Mouse (Mus musculus): Measurements from ENCODE around the gene Lrrc45. TPM values are rescaled to one million over a fixed set of nuclear protein-coding genes. Genes with fewer than 3 reads are reported as not detected.
A peak's percentile ranks its signal among the peaks of the same experiment; 100 is the strongest.

Gene Lrrc45
- polyA plus RNA-seq, 1 experiment from 2014 or later = 94.8 TPM

DNA sequence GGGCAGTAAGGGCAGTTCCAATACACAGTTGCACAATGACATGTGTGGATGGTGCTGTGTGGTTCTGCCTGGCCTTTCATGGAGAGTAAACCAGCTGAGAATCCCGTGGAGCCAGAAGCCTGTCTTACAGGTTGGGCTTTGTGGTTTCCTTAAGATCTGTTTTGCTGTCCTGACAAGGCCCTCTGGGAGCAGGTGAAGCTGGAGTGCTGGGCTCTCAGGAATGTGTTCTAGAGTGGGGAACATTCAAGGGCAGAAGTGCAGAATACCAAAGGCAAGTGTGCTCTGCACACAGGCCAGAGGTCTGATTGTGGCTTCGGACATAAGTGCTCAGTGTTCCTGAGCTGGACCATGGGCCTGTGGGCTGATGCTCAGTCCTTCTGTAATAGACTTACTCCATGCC lies 29.1 kb upstream of the Lrrc45 start:
- H3K4me1 ChIP-seq = no peaks in the 10 kb centered on the region
- no peaks in the 10 kb centered on the region for H3K9me3 ChIP-seq
- peaks cover 58% of the 10 kb centered on the region for H3K36me3 ChIP-seq
- H3K4me2 ChIP-seq (replicated peaks) = no peak overlapping the region
- H3K27me3 ChIP-seq = no peaks in the 10 kb centered on the region
- H3K9ac ChIP-seq (replicated peaks) = no peak overlapping the region
- H3K27ac ChIP-seq (replicated peaks) = no peak overlapping the region
- ATAC-seq (replicated peaks) = no peak
- WGBS = 93% methylated on average over 2 of the region's 2 CpGs
- H3K4me3 ChIP-seq = no peak overlapping the region

DNA sequence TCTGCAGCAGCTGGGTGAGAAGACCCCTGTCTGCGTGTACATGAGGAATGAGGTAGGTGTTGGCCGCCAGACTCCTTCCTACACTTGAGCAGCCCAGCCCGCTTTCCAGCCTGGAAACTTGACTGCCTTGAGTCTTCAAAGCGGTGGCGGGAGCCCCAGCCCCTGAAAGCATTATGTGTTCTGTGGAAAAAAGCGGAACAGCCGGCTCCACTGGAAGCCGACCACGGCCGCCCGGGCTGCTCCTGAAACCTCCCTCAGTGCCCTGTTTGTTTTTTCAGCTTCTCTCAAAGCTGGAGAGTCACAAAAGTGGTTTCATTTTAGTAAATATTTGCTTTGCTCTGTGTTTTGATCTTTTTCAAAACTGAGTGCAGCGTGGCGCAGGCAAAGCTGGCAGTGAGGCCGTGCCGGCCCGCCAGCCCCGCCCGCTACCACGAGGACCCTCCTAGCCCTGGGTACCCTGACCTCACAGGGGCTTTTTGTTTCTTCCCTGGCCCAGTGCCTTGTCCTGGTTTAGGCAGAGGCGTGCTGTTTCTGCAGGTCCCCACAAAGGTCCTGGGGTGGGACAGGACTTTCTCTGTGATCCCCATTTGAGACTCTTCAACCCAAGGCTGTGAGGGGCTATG lies 27.0 kb upstream of the Lrrc45 start:
- no peak overlapping the region for H3K4me3 ChIP-seq
- no peak for ATAC-seq (replicated peaks)
- H3K27ac ChIP-seq (replicated peaks) = no peak overlapping the region
- H3K27me3 ChIP-seq = no peaks in the 10 kb centered on the region
- H3K9me3 ChIP-seq = no peaks in the 10 kb centered on the region
- 77% methylated on average over 20 of the region's 20 CpGs for WGBS
- H3K4me2 ChIP-seq (replicated peaks) = no peak overlapping the region
- no peaks in the 10 kb centered on the region for H3K4me1 ChIP-seq
- no peak overlapping the region for H3K9ac ChIP-seq (replicated peaks)
- H3K36me3 ChIP-seq = peaks cover 45% of the 10 kb centered on the region

DNA sequence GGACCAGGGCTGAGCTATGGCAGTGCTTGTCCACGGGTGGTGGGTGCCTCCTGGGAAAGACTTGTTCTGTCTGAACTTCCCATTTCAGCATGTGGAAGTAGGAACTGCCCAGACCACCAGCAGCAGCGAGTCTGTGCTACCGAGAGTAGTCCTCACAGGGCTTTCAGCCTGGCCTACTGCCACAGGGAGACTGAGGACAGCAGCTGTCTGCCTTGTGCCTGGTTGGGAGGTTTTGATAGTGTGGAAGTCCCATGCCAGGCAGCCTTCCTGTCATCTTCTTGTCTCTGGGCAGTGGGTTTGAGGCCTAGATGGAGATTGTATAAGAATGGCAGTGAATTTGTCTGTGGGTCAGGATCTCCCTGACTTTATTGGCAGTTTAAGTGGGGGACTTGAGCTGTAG lies 24.4 kb upstream of the Lrrc45 start:
- ATAC-seq (replicated peaks) = no peak
- H3K4me2 ChIP-seq (replicated peaks) = no peak overlapping the region
- no peak overlapping the region for H3K9ac ChIP-seq (replicated peaks)
- no peak overlapping the region for H3K27ac ChIP-seq (replicated peaks)
- no peaks in the 10 kb centered on the region for H3K27me3 ChIP-seq
- H3K9me3 ChIP-seq = no peaks in the 10 kb centered on the region
- no peak overlapping the region for H3K4me3 ChIP-seq
- H3K36me3 ChIP-seq = peaks cover 34% of the 10 kb centered on the region; the same call in 1 of the 2 replicates
- WGBS = 84% methylated on average over 3 of the region's 3 CpGs
- no peaks in the 10 kb centered on the region for H3K4me1 ChIP-seq

DNA sequence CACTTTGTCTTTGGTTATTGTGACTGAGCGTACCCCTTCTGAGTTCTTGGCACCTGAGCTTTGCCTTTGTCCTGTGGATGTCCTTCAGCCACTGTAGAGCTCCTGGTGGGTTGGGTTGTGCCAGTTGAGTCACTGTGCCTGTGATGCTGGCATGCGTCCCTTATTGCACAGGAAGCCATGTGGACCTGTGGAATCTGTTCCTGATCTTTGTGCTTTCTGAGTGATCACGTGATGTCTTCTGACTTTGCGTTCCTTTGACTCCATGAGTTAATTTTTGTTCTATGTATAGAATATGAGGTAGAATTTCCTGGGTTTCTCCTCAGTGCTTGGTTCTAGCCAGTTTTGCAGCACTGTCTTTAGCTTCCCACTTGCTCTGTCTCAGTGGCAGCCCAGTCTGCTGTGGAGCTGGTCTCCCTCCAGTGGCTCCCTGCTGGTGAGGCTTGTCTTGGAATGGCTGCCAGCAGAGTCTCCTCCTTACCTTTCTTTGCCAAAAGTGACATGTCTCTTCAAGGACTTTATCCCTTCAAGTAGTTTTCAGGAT lies 21.2 kb upstream of the Lrrc45 start:
- H3K36me3 ChIP-seq = peaks cover 33% of the 10 kb centered on the region; the same call in 1 of the 2 replicates
- ATAC-seq (replicated peaks) = no peak
- H3K9ac ChIP-seq (replicated peaks) = no peak overlapping the region
- H3K9me3 ChIP-seq = no peaks in the 10 kb centered on the region
- H3K4me1 ChIP-seq = peaks cover 6% of the 10 kb centered on the region; the same call in 1 of the 2 replicates
- no peak overlapping the region for H3K27ac ChIP-seq (replicated peaks)
- no peaks in the 10 kb centered on the region for H3K27me3 ChIP-seq
- WGBS = 92% methylated on average over 4 of the region's 4 CpGs
- H3K4me2 ChIP-seq (replicated peaks) = no peak overlapping the region
- no peak overlapping the region for H3K4me3 ChIP-seq

DNA sequence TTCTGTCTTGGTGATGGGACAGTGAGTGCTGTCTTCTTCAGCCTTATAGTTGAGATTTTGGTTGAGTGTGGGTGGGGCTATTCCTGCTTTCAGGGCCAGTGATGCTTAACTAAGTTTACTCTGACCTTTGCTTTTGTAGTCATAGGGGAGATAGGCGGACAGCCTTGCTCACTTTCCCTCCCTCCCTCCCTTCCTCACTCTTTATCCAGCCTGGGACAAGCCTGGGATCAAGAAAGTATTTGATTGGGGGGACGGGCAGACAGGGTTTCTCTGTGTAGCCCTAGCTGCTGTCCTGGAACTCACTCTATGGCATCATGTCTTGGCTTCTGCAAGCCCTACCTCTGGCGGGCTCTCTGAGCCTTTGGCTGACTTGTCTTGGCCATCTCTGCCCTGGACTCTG lies 20.3 kb upstream of the Lrrc45 start:
- no peak overlapping the region for H3K27ac ChIP-seq (replicated peaks)
- H3K27me3 ChIP-seq = no peaks in the 10 kb centered on the region
- no peak overlapping the region for H3K4me3 ChIP-seq
- H3K4me1 ChIP-seq = peaks cover 6% of the 10 kb centered on the region; the same call in 1 of the 2 replicates
- peaks cover 27% of the 10 kb centered on the region; the same call in 1 of the 2 replicates for H3K36me3 ChIP-seq
- H3K9me3 ChIP-seq = no peaks in the 10 kb centered on the region
- 54% methylated on average over 3 of the region's 3 CpGs for WGBS
- no peak for ATAC-seq (replicated peaks)
- H3K4me2 ChIP-seq (replicated peaks) = no peak overlapping the region
- H3K9ac ChIP-seq (replicated peaks) = no peak overlapping the region

DNA sequence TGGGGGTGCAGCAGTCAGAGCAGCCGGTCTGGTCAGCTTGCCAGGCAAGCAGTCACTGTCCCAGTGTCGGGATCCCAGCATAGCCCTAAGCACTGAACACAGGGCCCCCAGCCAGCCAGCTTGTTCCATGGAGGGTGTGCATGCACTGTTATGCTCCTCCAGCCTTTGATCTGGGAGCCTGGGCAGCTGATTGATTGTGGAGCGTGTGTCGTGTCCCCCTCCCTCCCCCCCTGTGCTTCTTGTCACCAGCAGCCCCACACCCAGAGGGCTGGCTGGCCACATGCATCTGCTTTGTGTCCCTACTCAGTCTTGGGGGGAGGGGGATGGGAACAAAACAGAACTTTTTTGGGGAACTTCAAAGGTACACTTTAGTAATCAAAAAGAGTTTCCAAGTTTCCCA lies 18.5 kb upstream of the Lrrc45 start:
- H3K27ac ChIP-seq (replicated peaks) = peak overlapping the region; percentile 18; the same call in 1 of the 2 replicates
- H3K27me3 ChIP-seq = no peaks in the 10 kb centered on the region
- H3K4me3 ChIP-seq = no peak overlapping the region
- ATAC-seq (replicated peaks) = 0 out of 2 replicates have a peak, but pooled peaks have one; percentile 26
- H3K4me2 ChIP-seq (replicated peaks) = no peak overlapping the region
- H3K4me1 ChIP-seq = peaks cover 6% of the 10 kb centered on the region; the same call in 1 of the 2 replicates
- peaks cover 15% of the 10 kb centered on the region; the same call in 1 of the 2 replicates for H3K36me3 ChIP-seq
- H3K9me3 ChIP-seq = no peaks in the 10 kb centered on the region
- WGBS = 24% methylated on average over 4 of the region's 4 CpGs
- H3K9ac ChIP-seq (replicated peaks) = no peak overlapping the region

DNA sequence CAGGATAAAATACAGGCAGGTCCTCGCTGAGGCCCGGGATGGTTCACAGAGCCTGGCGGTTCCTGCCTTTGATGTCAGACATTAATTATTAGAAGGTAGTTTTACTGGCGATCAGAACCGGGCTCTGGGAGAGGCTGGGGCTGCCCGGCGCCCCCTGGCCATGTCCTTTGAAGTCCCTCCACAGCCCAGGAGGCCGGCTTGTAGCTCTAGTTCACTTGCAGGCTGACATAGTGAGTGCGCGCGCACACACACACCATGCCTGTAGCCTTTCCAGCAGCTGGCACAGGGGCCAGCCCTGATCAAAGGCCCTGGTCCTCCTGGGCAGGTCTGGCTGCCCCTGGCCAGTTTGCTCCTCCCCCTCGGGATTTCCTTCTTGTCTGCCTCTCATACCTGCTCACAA lies 18.1 kb upstream of the Lrrc45 start:
- no peak for ATAC-seq (replicated peaks)
- Histone ChIP-seq H3K9ac (replicated peaks) (no peak overlapping the region), H3K27me3 (no peaks in the 10 kb centered on the region), H3K27ac (replicated peaks) (peak overlapping the region; percentile 18), H3K4me2 (replicated peaks) (no peak overlapping the region), H3K4me3 (no peak overlapping the region), H3K4me1 (peaks cover 6% of the 10 kb centered on the region; the same call in 1 of the 2 replicates), H3K36me3 (peaks cover 13% of the 10 kb centered on the region; the same call in 1 of the 2 replicates), H3K9me3 (no peaks in the 10 kb centered on the region)
- WGBS = 56% methylated on average over 12 of the region's 12 CpGs

DNA sequence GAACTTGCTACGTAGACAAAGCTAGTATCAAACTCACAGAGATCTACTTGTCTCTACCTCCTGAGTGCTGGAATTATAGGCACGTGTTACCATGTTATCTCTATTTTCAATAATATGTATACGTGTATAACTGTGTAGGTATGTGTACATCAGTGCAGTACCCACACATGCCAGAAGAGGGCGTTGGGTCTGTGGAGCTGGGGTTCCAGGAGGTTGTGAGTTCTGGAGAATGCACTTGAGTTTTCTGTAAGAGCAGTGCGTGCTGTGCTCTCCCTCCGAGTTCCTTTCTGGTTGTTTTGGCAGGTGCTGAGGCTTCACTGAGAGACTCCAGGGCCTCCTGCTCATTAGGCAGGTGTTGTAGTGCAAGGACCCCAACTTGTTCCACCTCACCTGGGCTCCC lies 17.2 kb upstream of the Lrrc45 start:
- Histone ChIP-seq H3K9me3 (no peaks in the 10 kb centered on the region), H3K27me3 (no peaks in the 10 kb centered on the region), H3K36me3 (peaks cover 13% of the 10 kb centered on the region; the same call in 1 of the 2 replicates), H3K4me2 (replicated peaks) (no peak overlapping the region), H3K4me3 (no peak overlapping the region), H3K9ac (replicated peaks) (no peak overlapping the region), H3K27ac (replicated peaks) (no peak overlapping the region), H3K4me1 (peaks cover 6% of the 10 kb centered on the region; the same call in 1 of the 2 replicates)
- no peak for ATAC-seq (replicated peaks)
- 92% methylated on average over 6 of the region's 6 CpGs for WGBS

DNA sequence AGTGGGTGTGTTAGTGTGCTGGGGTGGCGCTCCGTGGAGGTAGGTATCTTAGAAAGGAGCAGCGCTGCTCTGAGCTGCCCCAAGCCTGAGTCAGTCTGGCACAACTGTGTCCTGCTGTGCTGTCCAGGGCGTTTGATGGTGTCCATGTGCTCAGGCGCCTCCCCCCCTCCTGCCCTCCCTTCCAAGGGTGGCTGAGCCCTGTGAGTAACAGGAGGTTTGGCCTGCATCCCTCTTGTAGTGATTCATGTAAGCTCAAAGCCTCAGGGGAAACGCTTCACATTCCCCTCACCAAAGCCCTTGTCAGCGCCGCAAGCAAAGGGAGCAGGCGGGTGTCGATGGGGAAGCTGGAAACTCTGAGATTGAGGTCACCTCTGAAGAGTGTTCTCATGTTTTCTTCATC lies 16.0 kb upstream of the Lrrc45 start:
- Histone ChIP-seq H3K27me3 (no peaks in the 10 kb centered on the region), H3K9me3 (no peaks in the 10 kb centered on the region), H3K36me3 (peaks cover 18% of the 10 kb centered on the region), H3K9ac (replicated peaks) (no peak overlapping the region), H3K4me2 (replicated peaks) (no peak overlapping the region), H3K4me1 (peaks cover 6% of the 10 kb centered on the region; the same call in 1 of the 2 replicates), H3K4me3 (no peak overlapping the region), H3K27ac (replicated peaks) (no peak overlapping the region)
- no peak for ATAC-seq (replicated peaks)
- 74% methylated on average over 10 of the region's 10 CpGs for WGBS

DNA sequence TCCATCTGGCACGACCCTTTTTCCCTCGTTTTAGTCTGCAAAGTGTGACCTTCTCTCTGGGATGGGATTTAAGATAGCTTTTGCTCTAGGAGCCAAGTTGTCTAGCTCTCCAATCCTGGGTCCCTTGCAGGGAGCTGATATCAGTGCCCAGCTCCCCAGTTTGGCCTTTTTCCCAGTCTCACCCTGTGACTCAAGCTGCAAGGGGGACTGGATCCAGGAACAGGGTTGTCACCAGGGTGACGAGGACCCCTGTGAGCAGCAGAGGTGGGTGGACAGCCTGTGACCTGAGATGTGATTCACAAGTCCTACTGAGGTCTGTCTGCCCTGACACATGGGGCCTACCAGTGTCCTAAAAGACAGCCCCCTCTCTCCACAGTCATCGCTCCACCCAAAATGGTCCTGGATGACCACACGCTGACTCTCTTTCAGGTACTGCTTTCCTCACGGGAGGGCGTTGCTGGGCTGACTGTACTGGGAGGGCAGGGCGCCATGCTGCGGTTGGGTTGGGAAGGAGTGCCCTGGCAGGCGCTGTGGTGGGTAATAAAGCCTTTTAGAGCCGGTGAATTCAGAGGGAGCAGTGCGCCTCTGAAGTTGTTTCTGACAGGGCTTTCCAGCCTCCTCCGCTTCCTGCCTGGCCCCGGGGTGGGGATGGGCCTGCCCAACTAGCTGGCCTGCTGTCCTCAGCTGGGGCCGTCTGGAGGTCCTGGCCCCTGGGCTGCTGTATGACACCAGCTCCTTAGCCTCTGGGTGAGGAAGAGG lies 9.8 kb upstream of the Lrrc45 start:
- H3K27me3 ChIP-seq = no peaks in the 10 kb centered on the region
- no peak overlapping the region for H3K4me2 ChIP-seq (replicated peaks)
- no peak overlapping the region for H3K9ac ChIP-seq (replicated peaks)
- H3K9me3 ChIP-seq = no peaks in the 10 kb centered on the region
- 46% methylated on average over 15 of the region's 15 CpGs for WGBS
- no peak for ATAC-seq (replicated peaks)
- no peak overlapping the region for H3K27ac ChIP-seq (replicated peaks)
- no peak overlapping the region for H3K4me3 ChIP-seq
- H3K4me1 ChIP-seq = peaks cover 13% of the 10 kb centered on the region; the same call in 1 of the 2 replicates
- H3K36me3 ChIP-seq = peaks cover 9% of the 10 kb centered on the region

DNA sequence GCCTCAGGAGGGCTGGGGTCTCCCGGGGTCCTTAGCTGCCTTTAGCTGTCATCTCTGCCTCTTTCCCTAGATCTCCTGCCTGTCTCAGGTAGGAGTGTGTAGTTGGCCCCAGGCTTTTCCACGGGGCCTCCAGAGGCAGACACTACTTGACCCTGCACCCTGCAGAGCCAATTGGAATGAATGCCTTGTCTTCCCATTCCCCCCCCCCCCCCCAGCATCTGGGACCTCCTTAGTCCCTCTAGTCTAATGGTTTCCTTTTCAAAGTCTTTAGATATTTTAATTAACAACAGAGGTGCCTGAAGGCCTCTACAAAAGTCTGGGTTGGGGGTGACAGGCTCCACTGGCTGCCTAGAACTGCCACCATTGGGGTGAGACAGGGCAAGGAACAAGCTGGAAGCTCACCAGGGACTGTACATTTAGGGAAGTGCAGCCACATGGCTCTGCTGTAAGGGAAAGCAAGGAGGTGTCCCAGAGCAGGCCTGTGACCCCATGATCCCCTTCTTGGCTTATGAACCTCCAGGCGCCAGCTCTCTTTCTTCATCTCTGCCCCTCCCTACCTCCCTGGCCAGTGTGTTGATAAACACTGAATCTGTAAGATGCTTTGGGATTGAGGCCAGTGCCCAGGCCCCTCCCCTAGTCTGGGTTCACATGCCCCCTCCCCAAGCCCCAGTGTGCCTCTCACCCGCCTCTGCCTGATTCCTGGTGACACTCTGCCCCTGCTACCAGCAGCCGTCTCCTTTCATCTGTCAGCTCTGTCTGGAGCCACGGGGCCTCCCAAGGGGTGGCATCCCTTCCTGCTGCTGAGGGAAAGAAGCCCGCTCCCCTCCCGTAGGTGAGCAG lies 9.0 kb upstream of the Lrrc45 start:
- Histone ChIP-seq H3K4me1 (peaks cover 13% of the 10 kb centered on the region; the same call in 1 of the 2 replicates), H3K9ac (replicated peaks) (no peak overlapping the region), H3K27me3 (no peaks in the 10 kb centered on the region), H3K36me3 (peaks cover 9% of the 10 kb centered on the region), H3K4me3 (no peak overlapping the region), H3K27ac (replicated peaks) (no peak overlapping the region; the same call in 1 of the 2 replicates), H3K4me2 (replicated peaks) (no peak overlapping the region), H3K9me3 (no peaks in the 10 kb centered on the region)
- no peak for ATAC-seq (replicated peaks)
- WGBS = 21% methylated on average over 8 of the region's 8 CpGs

Measured in forebrain, embryonic 15.5 days (tissue).